In the genomic region with DNA sequence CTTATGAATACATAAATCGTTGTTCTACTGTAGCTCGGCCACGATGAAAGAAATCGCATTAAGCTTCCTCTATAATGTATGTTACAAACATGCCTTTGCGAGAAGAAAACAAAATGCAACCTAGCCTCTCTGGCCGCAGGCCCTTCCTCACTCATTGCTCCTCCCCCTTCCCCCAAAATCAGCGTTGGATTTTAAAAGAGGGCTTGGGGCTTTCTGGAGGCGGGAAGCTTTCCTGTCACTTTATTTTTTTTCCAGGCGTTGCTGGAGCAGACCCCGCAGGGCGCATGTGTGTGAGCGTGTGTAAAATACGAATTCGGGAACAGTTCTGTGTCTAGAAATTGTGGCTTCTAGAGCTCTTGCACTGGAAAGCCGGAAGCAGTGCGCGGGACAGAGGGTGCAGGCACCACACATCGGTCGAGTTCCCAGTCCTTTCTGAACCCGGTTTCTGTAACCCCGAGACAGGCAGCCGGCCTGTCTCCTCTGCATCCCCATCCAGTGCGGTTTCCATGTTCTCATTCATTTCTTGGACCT, we compare ENCODE assay signal across 8 mouse cellular contexts. TPM values are rescaled to one million over a fixed set of nuclear protein-coding genes. Genes with fewer than 3 reads are reported as not detected.
DNase-seq lines count a peak whose midpoint lies in the region; ATAC-seq and TF ChIP-seq lines count a peak whose summit lies in the region.

No protein-coding gene starts in this region.

- peaks cover 7% of the 10 kb centered on the region for H3K4me1 ChIP-seq in heart, embryonic 11.5 days (ENCODE audit: control insufficient read depth, insufficient read depth, low read length)
- peaks cover 4% of the 10 kb centered on the region; the same call in 1 of the 2 replicates for H3K4me1 ChIP-seq in embryonic facial prominence, embryonic 11.5 days (ENCODE audit: control insufficient read depth, insufficient read depth, low read length)
- H3K4me1 ChIP-seq in hindbrain, postnatal 0 days (ENCODE audit: insufficient read depth, low read length) = no peaks in the 10 kb centered on the region
- peaks cover 21% of the 10 kb centered on the region for H3K4me1 ChIP-seq in midbrain, embryonic 12.5 days

- 0 out of 2 replicates have a peak overlapping the region, but pooled peaks have one; percentile 8 for H3K9ac ChIP-seq in heart, embryonic 11.5 days (ENCODE audit: low read depth, low read length)
- H3K9ac ChIP-seq in embryonic facial prominence, embryonic 11.5 days (replicated peaks; ENCODE audit: low read length) = no peak overlapping the region
- peak overlapping the region; percentile 63 for H3K9ac ChIP-seq in hindbrain, postnatal 0 days (replicated peaks; ENCODE audit: low read length)
- peak overlapping the region; percentile 70 for H3K9ac ChIP-seq in midbrain, embryonic 12.5 days (replicated peaks)

- H3K4me3 ChIP-seq in heart, embryonic 11.5 days (ENCODE audit: low read depth, low read length) = peak overlapping the region; percentile 43
- peak overlapping the region; percentile 23 for H3K4me3 ChIP-seq in embryonic facial prominence, embryonic 11.5 days (ENCODE audit: low read depth, low read length)
- peak overlapping the region; percentile 47 for H3K4me3 ChIP-seq in hindbrain, postnatal 0 days (ENCODE audit: low read length)
- H3K4me3 ChIP-seq in midbrain, embryonic 12.5 days = peak overlapping the region; percentile 44

- no peaks in the 10 kb centered on the region for H3K36me3 ChIP-seq in heart, embryonic 11.5 days (ENCODE audit: control insufficient read depth, insufficient read depth, low read length)
- H3K36me3 ChIP-seq in embryonic facial prominence, embryonic 11.5 days (replicated peaks; ENCODE audit: control insufficient read depth, insufficient read depth, low read depth, low read length) = no peaks in the 10 kb centered on the region
- no peaks in the 10 kb centered on the region for H3K36me3 ChIP-seq in hindbrain, postnatal 0 days (ENCODE audit: insufficient read depth, low read length)
- H3K36me3 ChIP-seq in midbrain, embryonic 12.5 days = no peaks in the 10 kb centered on the region

- no peak for TF ChIP-seq CTCF in hindbrain, postnatal 0 days (IDR thresholded peaks at IDR 0.05; ENCODE audit: low read depth)

- no peak for DNase-seq in heart, adult 8-10 months (ENCODE audit: low spot score)
- DNase-seq in MN1 (ENCODE audit: low spot score) = peak; percentile 28
- peak; percentile 43 for DNase-seq in embryonic facial prominence, embryonic 11.5 days (ENCODE audit: low spot score)
- DNase-seq in hindbrain, postnatal 0 days (ENCODE audit: low spot score) = peak; percentile 52
- no peak for DNase-seq in B cell, adult 2 months

- H3K9me3 ChIP-seq in heart, embryonic 11.5 days (replicated peaks; ENCODE audit: control insufficient read depth, low read length) = no peaks in the 10 kb centered on the region
- H3K9me3 ChIP-seq in embryonic facial prominence, embryonic 11.5 days (replicated peaks; ENCODE audit: control insufficient read depth, low read length) = no peaks in the 10 kb centered on the region
- H3K9me3 ChIP-seq in hindbrain, postnatal 0 days (ENCODE audit: low read length) = no peaks in the 10 kb centered on the region
- no peaks in the 10 kb centered on the region for H3K9me3 ChIP-seq in midbrain, embryonic 12.5 days

- ATAC-seq in heart, embryonic 11.5 days (replicated peaks; ENCODE audit: insufficient number of reproducible peaks, low FRiP score, low TSS enrichment) = no peak
- ATAC-seq in embryonic facial prominence, embryonic 11.5 days (replicated peaks; ENCODE audit: insufficient number of reproducible peaks, low FRiP score, low TSS enrichment, low read depth) = no peak
- ATAC-seq in hindbrain, postnatal 0 days = no peak
- ATAC-seq in midbrain, embryonic 12.5 days (ENCODE audit: low FRiP score, low read depth) = no peak
- ATAC-seq in megakaryocyte progenitor cell, adult 5-6 weeks (replicated peaks; ENCODE audit: poor library complexity) = no peak

- H3K27ac ChIP-seq in heart, embryonic 11.5 days (ENCODE audit: low read depth, low read length) = no peak overlapping the region
- H3K27ac ChIP-seq in embryonic facial prominence, embryonic 11.5 days (replicated peaks; ENCODE audit: low read depth, low read length) = no peak overlapping the region
- H3K27ac ChIP-seq in hindbrain, postnatal 0 days = peak overlapping the region; percentile 92
- peak overlapping the region; percentile 92 for H3K27ac ChIP-seq in midbrain, embryonic 12.5 days (replicated peaks)

- H3K27me3 ChIP-seq in heart, embryonic 11.5 days (ENCODE audit: control insufficient read depth, insufficient read depth, low read length) = peaks cover 77% of the 10 kb centered on the region
- H3K27me3 ChIP-seq in embryonic facial prominence, embryonic 11.5 days (ENCODE audit: control insufficient read depth, insufficient read depth, low read length) = peaks cover 46% of the 10 kb centered on the region
- H3K27me3 ChIP-seq in hindbrain, postnatal 0 days (ENCODE audit: insufficient read depth, low read length) = peaks cover 26% of the 10 kb centered on the region
- peaks cover 86% of the 10 kb centered on the region for H3K27me3 ChIP-seq in midbrain, embryonic 12.5 days

- under 1% methylated on average over 23 of the region's 23 CpGs for WGBS in heart, embryonic 11.5 days (ENCODE audit: insufficient replicate concordance)
- WGBS in embryonic facial prominence, embryonic 11.5 days = under 1% methylated on average over 23 of the region's 23 CpGs
- under 1% methylated on average over 23 of the region's 23 CpGs for WGBS in hindbrain, postnatal 0 days
- under 1% methylated on average over 23 of the region's 23 CpGs for WGBS in midbrain, embryonic 12.5 days

- peak overlapping the region; percentile 65 for H3K4me2 ChIP-seq in heart, embryonic 11.5 days
- peak overlapping the region; percentile 30 for H3K4me2 ChIP-seq in embryonic facial prominence, embryonic 11.5 days (ENCODE audit: low read depth, low read length)
- peak overlapping the region; percentile 59 for H3K4me2 ChIP-seq in hindbrain, postnatal 0 days (ENCODE audit: low read depth, low read length)
- peak overlapping the region; percentile 51 for H3K4me2 ChIP-seq in midbrain, embryonic 12.5 days (replicated peaks)

RNA-seq across cellular contexts. Expression of a gene that starts 2.9 kb away (rescaled TPM):
- 8.8 and 9.5 TPM in 2 replicates for polyA plus RNA-seq in heart, embryonic 11.5 days (2014; fragmentation: Nextera tagmentation; extraction: Ambion mirVana)
- 1 to 10 TPM; 3.6 to 5.1 (median 4.2) TPM for total RNA-seq in heart, adult 8-10 months (2022)
- 11.5 and 13.0 TPM in 2 replicates for polyA plus RNA-seq in embryonic facial prominence, embryonic 11.5 days (2014; fragmentation: Nextera tagmentation; extraction: Ambion mirVana)
- 112 and 125 TPM in 2 replicates for total RNA-seq in hindbrain, postnatal 0 days (2014; rRNA removed)
- 73.8 and 76.0 TPM in 2 replicates for polyA plus RNA-seq in hindbrain, postnatal 0 days (2015; fragmentation: Nextera tagmentation; extraction: Ambion mirVana)
- polyA plus RNA-seq in midbrain, embryonic 12.5 days (2016; fragmentation: Nextera tagmentation; extraction: Ambion mirVana) = 61.5 and 71.1 TPM in 2 replicates
- total RNA-seq in megakaryocyte progenitor cell, adult 5-6 weeks (2015) = not detected in 2 replicates
- not detected in 2 replicates for total RNA-seq in megakaryocyte progenitor cell, adult 5-6 weeks (2017)

Comparison
In these comparisons a context has a peak if more than half of its experiments do, and no peak if none do; other contexts are left out.
1. H3K27ac ChIP-seq: peak in hindbrain, postnatal 0 days (single experiment) and midbrain, embryonic 12.5 days (single experiment); none in heart, embryonic 11.5 days (single experiment) and embryonic facial prominence, embryonic 11.5 days (single experiment).
2. DNase-seq: peak in MN1 (single experiment), embryonic facial prominence, embryonic 11.5 days (single experiment) and hindbrain, postnatal 0 days (single experiment); none in heart, adult 8-10 months (single experiment) and B cell, adult 2 months (0 of 2).
3. Peak in every context shown above with its lines, with median percentiles within 50 percentile points of each other: H3K4me2 ChIP-seq and H3K4me3 ChIP-seq.